Mouse (Mus musculus) liver, embryonic 14.5 days (tissue): ENCODE data around the gene Dydc2. TPM values are rescaled to one million over a fixed set of nuclear protein-coding genes. Genes with fewer than 3 reads are reported as not detected.
A peak's percentile ranks its signal among the peaks of the same experiment; 100 is the strongest.

ENCODE experiments used
- ATAC-seq: fragments of 200-750 bp; cut with Nextera tagmentation; 2 replicates; pipeline ENCODE4 v1.8.0; 2017; ENCODE audit warnings: moderate number of reproducible peaks, mild to moderate bottlenecking, moderate library complexity; ENCODE audit not compliant: insufficient read depth
- DNase-seq, 3 experiments: peaks; one replicate each; pipeline ENCODE4 v3.0.0-alpha.2; 2012 to 2013; ENCODE audit warnings: low read depth in 3 of 3, low spot score in 3 of 3
- H3K27ac ChIP-seq: fragments of 300-500 bp; sonication (generic); 2 replicates; pipeline ENCODE4 v1.5.1; 2014; ENCODE audit warnings: moderate library complexity, mild to moderate bottlenecking, control low read depth, inconsistent platforms
- H3K27me3 ChIP-seq: fragments of 300-500 bp; sonication (generic); 2 replicates; pipeline ENCODE4 v1.6.1; 2014; ENCODE audit warnings: mild to moderate bottlenecking, low read length, moderate library complexity; ENCODE audit not compliant: control insufficient read depth, insufficient read depth
- H3K36me3 ChIP-seq: fragments of 300-500 bp; sonication (generic); replicated peaks from 2 replicates; pipeline ENCODE4 v1.6.1; 2014; ENCODE audit warnings: low read depth; ENCODE audit not compliant: control insufficient read depth, insufficient read depth
- H3K4me1 ChIP-seq, 2 experiments: fragments of 200-500 bp in 1 of 2; fragments of 300-500 bp in 1 of 2; sonication (generic) in 1 of 2; replicated peaks; 2 replicates each; pipeline ENCODE4 v1.6.1; 2012 to 2014; ENCODE audit warnings: antibody characterized with exemption in 1 of 2, inconsistent platforms in 1 of 2, low read length in 1 of 2; ENCODE audit not compliant: control insufficient read depth in 2 of 2, insufficient read depth in 2 of 2
- H3K4me2 ChIP-seq: fragments of 300-500 bp; sonication (generic); 2 replicates; pipeline ENCODE4 v1.6.1; 2014; ENCODE audit warnings: low read depth, mild to moderate bottlenecking, control low read depth, moderate library complexity
- H3K4me3 ChIP-seq, 2 experiments: fragments of 200-500 bp in 1 of 2; fragments of 300-500 bp in 1 of 2; sonication (generic) in 1 of 2; 2 replicates each; pipeline ENCODE4 v1.5.1; 2012 to 2014; ENCODE audit warnings: low read depth in 2 of 2, low read length in 2 of 2, mild to moderate bottlenecking in 2 of 2, control low read depth in 1 of 2, inconsistent platforms in 1 of 2, moderate library complexity in 1 of 2; ENCODE audit not compliant: insufficient read depth in 1 of 2
- H3K9ac ChIP-seq: fragments of 300-500 bp; sonication (generic); replicated peaks from 2 replicates; pipeline ENCODE4 v1.6.1; 2014; ENCODE audit warnings: mild to moderate bottlenecking, control low read depth, moderate library complexity
- H3K9me3 ChIP-seq: fragments of 300-500 bp; sonication (generic); 2 replicates; pipeline ENCODE4 v1.6.1; 2016; ENCODE audit warnings: low read length, mixed read lengths; ENCODE audit not compliant: control insufficient read depth
- CTCF ChIP-seq: IDR thresholded peaks from 2 replicates; pipeline ENCODE4 v1.5.1; 2016; ENCODE audit warnings: antibody characterized with exemption, low read depth, control low read depth
- EP300 ChIP-seq: IDR thresholded peaks from 2 replicates; pipeline ENCODE4 v1.6.1; 2016; ENCODE audit warnings: antibody characterized with exemption, low read depth
- WGBS: fragments of 180-500 bp; shearing (Covaris S2); extraction: QIAGEN DNeasy Blood & Tissue Kit; methylation state at CpG from one replicate; pipeline ENCODE4 v1.1.7; 2014; ENCODE audit not compliant: insufficient replicate concordance; 5-methylcytosine and 5-hydroxymethylcytosine counted together
- polyA plus RNA-seq, 2 experiments: library from polyadenylated mRNA; depleted of rRNA in 1 of 2; stranded (reverse) in 1 of 2; unstranded in 1 of 2; fragments of >200 nt; fragmentation: Nextera tagmentation in 1 of 2; extraction: Ambion mirVana in 1 of 2; gene quantifications; 2 replicates each; pipeline versions ENCODE4 v1.2.1 to v1.2.3; 2012 to 2014

Gene Dydc2
- polyA plus RNA-seq, 2 experiments = not detected

- Histone ChIP-seq H3K4me2 (peak overlapping the region; percentile 76), H3K27me3 (no peaks in the 10 kb centered on the region), H3K27ac (no peak overlapping the region), H3K9ac (no peak overlapping the region), H3K4me3 (no peak overlapping the region), H3K4me1 (peaks cover 30 to 48% of the 10 kb centered on the region in 2 experiments), H3K9me3 (no peaks in the 10 kb centered on the region), H3K36me3 (peaks cover 25% of the 10 kb centered on the region)
- WGBS = 71% methylated on average over 22 of the region's 22 CpGs
- ATAC-seq (no peak), DNase-seq (no peak)
- no peak for TF ChIP-seq EP300
- TF ChIP-seq CTCF = no peak
Measured at GRCm38 (mm10) chr14:41004201-41005141, 64.5 kb downstream of the Dydc2 start.

DNA sequence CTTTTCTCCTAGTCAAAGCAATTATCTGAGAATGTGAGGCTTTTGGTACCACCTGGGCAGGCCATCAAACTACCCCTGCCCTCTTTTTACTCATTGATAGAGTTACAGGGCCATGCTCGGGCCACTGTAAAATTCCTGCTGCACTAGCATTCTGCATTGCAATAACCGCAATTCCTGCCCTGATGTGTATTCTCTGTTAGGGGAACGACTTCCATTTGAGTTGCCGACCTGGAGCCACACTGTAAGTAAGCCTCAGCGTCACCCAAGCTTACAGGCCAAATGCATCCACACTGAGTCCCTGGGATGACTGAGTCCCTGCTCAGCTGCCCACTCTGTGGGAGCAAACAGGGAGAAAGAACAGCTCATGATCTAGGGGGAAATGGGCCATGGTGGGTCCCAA lies 67.4 kb downstream of the Dydc2 start:
- no peak overlapping the region for H3K4me3 ChIP-seq
- ATAC-seq (no peak), DNase-seq (no peak)
- H3K4me1 ChIP-seq = peaks cover 9 to 20% of the 10 kb centered on the region in 2 experiments
- TF ChIP-seq CTCF (no peak), EP300 (no peak)
- H3K27me3 ChIP-seq = no peaks in the 10 kb centered on the region
- peaks cover 38% of the 10 kb centered on the region for H3K36me3 ChIP-seq
- H3K9ac ChIP-seq = no peak overlapping the region
- H3K27ac ChIP-seq = no peak overlapping the region
- no peaks in the 10 kb centered on the region for H3K9me3 ChIP-seq
- H3K4me2 ChIP-seq = no peak overlapping the region
- 84% methylated on average over 5 of the region's 5 CpGs for WGBS

GRCm38 (mm10) chr14:41000801-41001200 lies 68.2 kb downstream of the Dydc2 start:
- no peak overlapping the region for H3K9ac ChIP-seq
- no peak for ATAC-seq
- H3K4me3 ChIP-seq = no peak overlapping the region
- no peak overlapping the region for H3K4me2 ChIP-seq
- peaks cover 42% of the 10 kb centered on the region for H3K36me3 ChIP-seq
- no peak for DNase-seq
- TF ChIP-seq EP300 = no peak
- WGBS = 87% methylated on average over 4 of the region's 4 CpGs
- peaks cover 4 to 12% of the 10 kb centered on the region in 2 experiments for H3K4me1 ChIP-seq
- H3K9me3 ChIP-seq = no peaks in the 10 kb centered on the region
- H3K27ac ChIP-seq = no peak overlapping the region
- no peaks in the 10 kb centered on the region for H3K27me3 ChIP-seq

DNA sequence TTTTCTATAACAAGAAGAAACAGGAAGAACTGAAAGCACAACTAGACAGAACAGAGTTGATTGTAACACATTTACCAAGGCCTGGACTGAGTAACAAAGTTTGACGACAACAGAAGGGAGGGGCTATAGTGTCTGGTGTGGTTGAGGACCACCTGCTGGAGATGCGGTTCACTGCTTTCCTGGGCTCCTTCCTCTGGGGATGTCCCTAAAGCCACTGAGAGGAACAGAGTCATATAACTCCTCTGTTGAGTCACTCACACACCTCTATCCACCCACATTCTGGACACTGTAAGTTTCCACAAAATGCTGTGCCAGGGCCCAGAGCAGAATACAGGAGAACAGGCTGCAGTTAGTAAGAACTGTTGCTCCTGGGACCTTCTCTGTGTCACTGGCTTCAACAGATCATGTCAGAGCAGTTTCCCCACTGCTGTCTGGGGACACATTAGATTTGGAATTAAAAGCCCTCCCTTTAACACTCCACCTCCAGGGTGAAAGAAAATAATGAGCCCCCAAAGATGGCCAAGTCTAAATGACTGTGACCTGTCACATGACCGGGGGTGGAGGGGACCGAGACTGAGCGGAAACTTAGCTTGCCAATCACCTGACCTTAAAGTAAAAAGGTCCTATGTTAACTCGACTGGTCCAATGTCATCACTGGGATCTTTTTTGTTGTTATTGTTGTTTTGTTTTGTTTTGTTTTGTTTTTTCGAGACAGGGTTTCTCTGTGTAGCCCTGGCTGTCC lies 68.9 kb downstream of the Dydc2 start:
- no peaks in the 10 kb centered on the region for H3K27me3 ChIP-seq
- no peaks in the 10 kb centered on the region for H3K9me3 ChIP-seq
- TF ChIP-seq CTCF (no peak), EP300 (no peak)
- DNase-seq (no peak), ATAC-seq (no peak)
- no peak overlapping the region for H3K27ac ChIP-seq
- 75% methylated on average over 7 of the region's 7 CpGs for WGBS
- H3K4me1 ChIP-seq = peaks cover 0 to 7% of the 10 kb centered on the region in 2 experiments; a peak in 2 of 4 replicates
- peaks cover 42% of the 10 kb centered on the region for H3K36me3 ChIP-seq
- H3K9ac ChIP-seq = no peak overlapping the region
- no peak overlapping the region for H3K4me2 ChIP-seq
- no peak overlapping the region for H3K4me3 ChIP-seq

Other genes with a start within 250 kb of the Dydc2 start
- gene Sh2d4b, start 175.9 kb downstream of the Dydc2 start, polyA plus RNA-seq (2012; rRNA removed) = 0.18 and 0.23 TPM in 2 replicates
- gene Sh2d4b, start 175.9 kb downstream of the Dydc2 start, polyA plus RNA-seq (2014; fragmentation: Nextera tagmentation; extraction: Ambion mirVana) = 0.08 TPM in 1 of 2 replicates, not detected in the other
- 22.0 and 22.9 TPM in 2 replicates for gene Tspan14, start 102.4 kb downstream of the Dydc2 start, polyA plus RNA-seq (2012; rRNA removed)
- gene Tspan14, start 102.4 kb downstream of the Dydc2 start, polyA plus RNA-seq (2014; fragmentation: Nextera tagmentation; extraction: Ambion mirVana) = 25.4 and 28.5 TPM in 2 replicates
- 22.0 and 39.4 TPM in 2 replicates for gene Fam213a, start 55.4 kb downstream of the Dydc2 start, polyA plus RNA-seq (2012; rRNA removed)
- gene Fam213a, start 55.4 kb downstream of the Dydc2 start, polyA plus RNA-seq (2014; fragmentation: Nextera tagmentation; extraction: Ambion mirVana) = 41.8 and 45.1 TPM in 2 replicates
- gene Dydc1, start 3.7 kb upstream of the Dydc2 start, polyA plus RNA-seq (2012; rRNA removed) = 0.03 TPM in 1 of 2 replicates, not detected in the other
- gene Dydc1, start 3.7 kb upstream of the Dydc2 start, polyA plus RNA-seq (2014; fragmentation: Nextera tagmentation; extraction: Ambion mirVana) = 0.11 TPM in 1 of 2 replicates, not detected in the other
- gene Mat1a, start 35.8 kb upstream of the Dydc2 start, polyA plus RNA-seq (2012; rRNA removed) = 7.7 and 8.3 TPM in 2 replicates
- gene Mat1a, start 35.8 kb upstream of the Dydc2 start, polyA plus RNA-seq (2014; fragmentation: Nextera tagmentation; extraction: Ambion mirVana) = 20.4 and 25.0 TPM in 2 replicates
- gene Sftpa1, start 62.6 kb upstream of the Dydc2 start, polyA plus RNA-seq (2012; rRNA removed) = 0.01 and 0.10 TPM in 2 replicates
- 0.19 and 0.33 TPM in 2 replicates for gene Sftpa1, start 62.6 kb upstream of the Dydc2 start, polyA plus RNA-seq (2014; fragmentation: Nextera tagmentation; extraction: Ambion mirVana)
- 5.5 and 9.6 TPM in 2 replicates for gene Mbl1, start 82.2 kb upstream of the Dydc2 start, polyA plus RNA-seq (2012; rRNA removed)
- 26.0 and 27.5 TPM in 2 replicates for gene Mbl1, start 82.2 kb upstream of the Dydc2 start, polyA plus RNA-seq (2014; fragmentation: Nextera tagmentation; extraction: Ambion mirVana)
- not detected in 2 replicates for gene Sftpd, start 115.9 kb upstream of the Dydc2 start, polyA plus RNA-seq (2012; rRNA removed)
- gene Sftpd, start 115.9 kb upstream of the Dydc2 start, polyA plus RNA-seq (2014; fragmentation: Nextera tagmentation; extraction: Ambion mirVana) = 0.27 TPM in 1 of 2 replicates, not detected in the other
- gene Gm2832, start 209.6 kb upstream of the Dydc2 start, polyA plus RNA-seq (2012; rRNA removed) = not detected in 2 replicates
- not detected in 2 replicates for gene Gm2832, start 209.6 kb upstream of the Dydc2 start, polyA plus RNA-seq (2014; fragmentation: Nextera tagmentation; extraction: Ambion mirVana)